Mouse (Mus musculus) thymus, postnatal 25 days (tissue): Measurements from ENCODE around the gene Lkaaear1.

ENCODE experiments used
- DNase-seq: peaks from one replicate; pipeline ENCODE4 v3.0.0; 2022

Gene Lkaaear1

DNA sequence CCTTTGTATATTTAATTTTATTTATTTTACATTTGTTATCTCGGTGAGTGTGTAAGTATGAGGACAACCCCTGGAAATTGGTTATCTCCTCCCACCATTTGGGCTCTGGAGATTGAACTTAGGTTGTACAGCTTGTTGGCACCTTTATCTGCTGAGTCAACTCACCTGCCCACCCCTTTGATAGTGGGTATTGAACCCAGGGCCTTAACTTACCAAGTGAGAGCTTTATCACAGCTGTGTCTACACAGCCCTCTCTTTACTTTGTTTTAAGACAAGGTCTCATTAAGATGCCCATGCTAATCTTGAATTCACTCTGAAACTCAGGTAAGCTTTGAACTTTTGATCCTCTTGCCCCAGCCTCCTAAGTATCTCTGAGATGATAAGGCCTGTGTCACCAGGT is 16.3 kb downstream of the Lkaaear1 start:
- DNase-seq: no peak

DNA sequence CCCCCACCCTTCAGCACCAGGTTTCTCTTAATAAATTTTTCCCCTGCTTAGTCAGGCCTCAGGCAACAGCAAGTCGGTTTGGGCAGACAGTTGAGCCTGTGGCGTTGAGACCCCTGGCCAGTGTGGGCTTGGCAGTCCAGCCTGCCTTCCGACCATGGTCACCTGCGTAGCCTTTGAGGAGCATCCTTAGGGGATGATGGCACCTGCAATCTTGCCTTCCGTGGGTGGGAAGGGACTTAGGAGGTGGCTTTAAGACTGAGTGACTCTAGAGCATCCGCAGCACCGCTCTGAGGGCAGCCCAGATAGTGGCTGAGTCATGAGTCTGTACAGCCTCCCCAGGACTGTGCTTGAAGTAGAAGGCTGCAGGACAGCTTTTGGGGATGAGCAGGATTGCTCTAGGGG is 17.5 kb downstream of the Lkaaear1 start:
- DNase-seq: no peak

DNA sequence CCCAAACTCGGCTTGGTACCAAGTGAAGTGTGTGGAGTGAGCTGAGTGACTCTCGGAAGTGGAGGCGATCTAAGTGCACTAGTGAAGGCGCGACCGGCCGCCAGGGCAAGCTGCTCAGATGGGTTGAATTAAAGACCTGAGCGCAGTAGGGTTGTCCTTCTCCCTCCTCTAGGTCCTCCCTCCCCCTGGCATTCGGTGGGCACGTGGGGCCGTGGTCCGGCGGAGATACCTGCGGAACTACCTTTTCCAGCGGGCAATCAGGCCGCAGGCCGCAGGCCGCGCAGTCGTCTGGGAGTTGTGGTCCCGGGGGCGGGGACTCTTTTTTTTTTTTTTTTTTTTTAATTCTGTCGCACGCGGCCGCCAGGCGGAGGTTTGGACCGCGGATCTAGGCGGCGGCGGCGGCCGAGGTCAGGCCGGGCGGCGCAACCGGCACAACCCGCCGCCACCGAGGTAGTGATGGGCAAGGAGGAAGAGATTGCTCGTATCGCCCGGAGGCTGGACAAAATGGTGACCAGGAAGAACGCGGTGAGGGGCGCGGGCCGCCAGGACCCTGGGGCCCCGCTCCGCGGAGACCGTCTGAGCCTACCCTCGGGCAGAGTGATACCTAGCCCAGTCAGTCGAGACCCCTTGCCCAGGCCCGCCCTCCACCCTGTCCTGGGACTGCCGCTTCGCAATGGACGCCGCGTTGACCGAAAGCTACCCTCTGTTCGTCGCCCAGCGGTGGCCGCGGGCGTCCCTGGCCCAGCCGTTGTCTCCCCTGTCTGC is 18.1 kb downstream of the Lkaaear1 start, which contains the start of gene Tcea2:
Tcea2 (plus strand) TSS at position 360 of the 765 bp plus-strand sequence.
- peak; percentile 70 for DNase-seq

DNA sequence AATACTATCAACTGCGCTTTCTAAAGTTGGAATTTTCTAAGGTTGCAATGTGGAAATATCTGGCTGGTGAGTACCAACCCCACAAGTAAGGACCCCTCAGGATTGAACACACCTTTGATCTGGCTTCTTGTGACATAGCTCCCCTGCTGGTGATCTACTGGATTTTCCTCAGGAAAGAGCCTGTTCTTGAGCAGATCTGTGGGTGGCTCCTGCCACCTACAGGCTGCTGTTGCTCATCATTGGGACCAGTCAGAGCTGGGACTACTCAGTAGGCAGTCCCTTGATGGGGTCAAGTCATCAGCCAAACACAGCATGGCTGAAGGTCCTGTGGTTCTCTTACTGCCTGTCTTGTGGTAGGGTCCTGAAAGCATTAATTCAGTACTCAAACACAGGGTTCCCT is 19.5 kb downstream of the Lkaaear1 start:
- DNase-seq: peak; percentile 81

DNA sequence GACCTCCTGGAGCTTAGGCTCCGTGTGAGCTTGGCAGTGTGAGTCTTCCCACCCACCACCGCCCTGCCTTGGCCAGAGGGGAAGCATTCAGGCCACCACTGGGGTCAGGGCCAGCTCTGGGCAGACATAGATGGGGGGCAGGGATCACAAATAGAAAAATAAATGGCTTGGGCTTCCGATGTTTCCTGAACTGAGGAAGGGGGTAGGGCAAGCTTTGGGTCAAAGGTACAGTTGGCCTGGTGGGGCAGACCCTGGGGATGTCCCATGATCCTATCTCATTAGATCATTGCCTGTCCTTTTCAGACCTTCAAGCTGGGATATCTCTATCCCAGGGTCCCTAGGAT is 20.5 kb downstream of the Lkaaear1 start:
- no peak for DNase-seq

DNA sequence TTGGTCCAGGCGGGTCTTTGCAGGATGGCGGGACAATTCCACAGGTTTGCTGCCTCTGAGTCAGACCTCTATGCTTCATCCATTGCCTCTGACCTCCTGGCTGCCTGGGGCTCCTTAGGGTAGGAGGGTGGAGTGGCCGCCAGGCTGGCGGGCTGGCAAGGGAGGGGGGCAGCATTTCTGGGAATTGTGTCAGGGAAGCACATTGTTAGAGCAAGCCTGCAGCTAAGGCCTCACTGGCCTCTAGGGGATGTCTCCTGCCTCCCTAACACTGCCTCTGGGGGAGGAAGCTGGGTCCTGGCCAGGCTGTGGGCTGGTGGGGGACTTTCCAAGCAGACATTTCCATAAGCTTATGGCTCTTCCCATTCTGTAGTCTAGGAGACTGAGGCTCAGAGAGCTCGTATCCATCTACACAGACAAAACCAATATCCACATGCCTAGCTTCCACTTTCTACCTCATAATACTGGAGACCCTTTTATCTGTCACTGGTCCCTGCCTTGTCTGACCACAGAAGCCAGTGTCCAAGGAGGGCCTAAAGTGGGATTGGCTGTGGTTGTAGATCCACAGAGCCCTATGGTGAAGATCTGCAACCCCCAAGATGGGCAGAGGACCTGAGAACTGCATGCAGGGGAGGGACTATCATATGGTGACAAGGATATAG is 21.0 kb downstream of the Lkaaear1 start:
- no peak for DNase-seq

DNA sequence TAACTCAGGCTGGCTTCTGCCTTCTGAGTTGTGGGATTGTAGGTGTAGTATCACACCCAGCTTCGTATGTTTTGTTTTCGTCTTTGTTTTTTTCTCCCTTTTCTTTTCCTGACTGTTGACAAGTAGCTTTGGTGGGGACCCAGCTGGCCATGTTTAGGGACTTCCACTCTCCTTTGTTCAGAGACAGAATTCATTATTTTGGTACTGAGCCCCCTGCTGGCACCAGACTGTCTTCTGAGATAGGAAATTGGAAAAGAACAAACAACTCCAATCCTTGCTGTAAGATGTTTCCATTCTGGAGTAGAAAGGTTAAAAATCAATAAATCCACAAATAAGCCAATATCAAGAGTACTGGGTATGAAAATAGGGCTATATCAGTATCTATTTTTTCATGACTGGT is 21.8 kb downstream of the Lkaaear1 start:
- DNase-seq: no peak

DNA sequence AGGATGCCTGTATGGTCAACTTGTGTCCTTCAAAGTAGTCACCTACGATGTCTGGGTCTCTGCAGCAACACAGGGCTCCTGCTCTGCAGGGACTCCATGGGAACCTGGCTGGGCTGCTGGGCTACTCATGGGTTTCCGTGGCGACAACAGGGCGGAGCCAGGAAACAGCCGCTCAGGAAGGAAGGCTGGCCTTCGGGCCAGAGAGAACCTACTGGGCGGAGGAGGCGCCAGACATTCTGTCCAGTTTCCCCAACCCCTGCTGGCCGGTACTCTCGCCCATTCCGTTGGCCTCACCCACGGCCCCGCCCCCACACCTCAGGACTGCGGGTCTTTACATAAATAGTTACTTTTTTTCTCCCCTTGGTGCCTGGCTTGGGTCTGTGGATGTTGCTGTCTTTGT is 22.8 kb downstream of the Lkaaear1 start:
- DNase-seq: no peak

DNA sequence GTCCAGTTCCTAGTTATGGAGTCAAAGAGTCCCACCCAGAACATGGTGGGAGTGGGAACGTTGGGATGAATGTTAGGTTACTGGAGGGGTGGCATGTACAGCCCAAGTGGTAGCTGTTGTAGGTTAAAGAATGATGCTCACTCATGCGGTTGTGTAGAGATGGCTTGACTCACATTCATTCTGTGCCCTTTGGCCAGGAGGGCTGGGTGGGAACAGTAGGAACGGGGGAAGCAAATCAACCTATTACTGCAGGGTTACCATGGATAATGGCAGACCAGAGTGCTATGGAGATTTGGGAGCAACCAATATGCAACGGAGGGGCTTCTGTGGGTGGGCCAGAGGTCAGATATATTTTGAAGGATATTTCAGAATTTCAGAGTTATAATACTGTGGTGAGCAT is 23.3 kb downstream of the Lkaaear1 start:
- DNase-seq: no peak

DNA sequence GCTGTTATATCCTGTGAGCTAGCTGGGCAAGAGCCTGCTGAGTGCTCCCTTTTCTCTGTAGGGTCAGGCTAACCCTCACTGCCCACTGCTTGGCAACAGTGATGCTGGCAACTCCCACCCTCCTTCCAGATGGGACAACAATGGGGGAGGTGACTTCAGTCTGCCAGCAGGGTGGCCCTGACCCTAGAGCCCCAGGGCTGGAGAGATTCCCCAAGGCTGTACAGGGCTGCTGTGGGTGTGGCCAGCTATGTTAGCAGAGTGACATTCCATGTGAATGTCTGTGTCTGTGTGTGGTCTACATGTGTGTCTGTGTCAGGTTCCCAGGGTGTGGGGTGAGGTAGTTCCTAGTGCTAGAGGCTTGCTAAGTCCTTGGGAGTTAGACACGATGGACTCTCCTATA is 24.7 kb downstream of the Lkaaear1 start:
- DNase-seq: no peak

DNA sequence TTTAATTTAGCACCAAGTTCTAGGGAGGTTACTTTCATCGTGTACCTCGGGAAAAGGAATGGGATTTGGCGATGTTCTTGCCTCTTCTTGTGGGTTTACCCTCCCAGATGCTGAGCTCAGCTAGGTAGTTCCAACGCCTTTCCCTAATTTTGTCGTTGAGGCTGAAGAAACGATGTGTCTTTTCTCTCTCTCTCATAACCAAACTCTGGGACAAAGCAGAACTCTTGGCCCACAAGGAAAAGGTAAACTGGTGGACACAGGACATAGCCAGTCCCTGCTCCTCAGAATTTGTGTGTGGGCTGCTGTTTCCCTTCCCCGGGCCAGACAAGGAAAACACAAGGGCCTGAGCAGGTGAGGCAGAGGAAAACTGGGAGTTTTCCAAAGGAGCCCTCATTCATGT is 26.3 kb downstream of the Lkaaear1 start:
- no peak for DNase-seq

DNA sequence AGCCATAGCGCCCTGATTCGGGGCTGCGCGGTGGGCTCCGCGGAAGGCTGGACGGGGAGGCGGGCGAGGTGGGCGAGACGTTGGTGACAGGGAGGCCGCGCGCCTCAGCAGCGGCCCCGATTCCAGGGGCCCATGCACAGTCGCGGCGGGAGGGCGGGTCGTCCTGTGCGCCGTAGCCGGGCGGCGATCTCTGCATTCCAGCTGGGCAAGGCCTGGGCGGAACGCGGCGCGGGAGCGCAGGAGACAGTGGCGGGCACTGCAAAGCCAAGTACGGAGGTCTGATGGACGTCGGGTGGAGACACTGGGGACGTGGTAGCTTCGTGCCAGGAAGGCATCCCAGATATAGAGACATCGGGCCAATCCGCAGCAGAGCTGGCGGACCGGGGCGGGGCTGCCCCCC is 26.9 kb downstream of the Lkaaear1 start, which contains the start of gene Sox18:
Sox18 (minus strand) TSS at position 315 of the 400 bp plus-strand sequence.
- DNase-seq: no peak

DNA sequence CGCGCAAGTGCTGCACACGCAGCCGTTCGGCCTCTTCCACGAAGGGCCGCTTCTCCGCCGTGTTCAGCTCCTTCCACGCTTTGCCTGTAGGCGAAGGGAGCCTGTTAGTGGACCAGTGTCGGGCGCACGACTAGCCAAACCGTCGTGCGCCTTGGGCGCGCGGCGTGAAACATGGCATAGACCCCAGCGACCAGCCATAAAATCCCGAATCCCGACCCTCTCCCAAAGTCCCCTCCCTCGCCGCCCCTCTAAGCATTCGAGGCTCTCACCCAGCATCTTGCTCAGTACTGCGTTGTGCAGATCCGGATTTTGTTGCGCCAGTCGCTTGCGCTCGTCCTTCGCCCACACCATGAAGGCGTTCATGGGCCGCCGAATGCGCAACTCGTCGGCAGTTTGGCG is 27.3 kb downstream of the Lkaaear1 start:
- DNase-seq: no peak

DNA sequence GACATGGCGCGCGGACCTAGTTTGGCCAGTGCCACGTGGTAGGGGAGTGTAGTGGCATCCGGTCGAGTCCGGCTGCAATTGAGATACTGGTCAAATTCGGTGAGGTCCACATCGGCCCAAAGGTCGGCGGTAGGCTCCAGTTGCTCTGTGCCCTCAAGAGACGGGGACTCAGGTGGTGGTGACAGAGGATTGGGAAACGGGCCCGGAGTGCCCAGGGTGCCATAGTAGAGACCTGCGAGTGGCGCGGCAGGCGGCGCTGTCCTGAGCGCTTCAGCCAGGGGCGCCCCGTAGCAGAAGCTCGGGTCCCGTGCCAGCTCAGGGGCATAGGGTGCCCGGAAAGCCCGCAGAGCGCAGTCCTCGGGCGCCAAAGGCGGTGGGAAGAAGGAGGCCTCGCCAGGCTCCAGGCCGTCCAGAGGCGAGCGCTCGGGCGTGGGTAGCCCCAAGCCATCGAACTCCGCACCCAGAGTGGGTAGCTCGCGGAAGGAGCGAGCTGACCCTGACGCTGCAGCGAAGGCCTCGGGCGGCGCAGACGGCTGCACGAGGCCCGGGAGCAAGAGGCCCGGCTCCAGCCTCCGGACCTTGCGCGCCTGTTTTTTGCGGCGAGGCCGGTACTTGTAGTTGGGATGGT is 27.8 kb downstream of the Lkaaear1 start:
- no peak for DNase-seq

DNA sequence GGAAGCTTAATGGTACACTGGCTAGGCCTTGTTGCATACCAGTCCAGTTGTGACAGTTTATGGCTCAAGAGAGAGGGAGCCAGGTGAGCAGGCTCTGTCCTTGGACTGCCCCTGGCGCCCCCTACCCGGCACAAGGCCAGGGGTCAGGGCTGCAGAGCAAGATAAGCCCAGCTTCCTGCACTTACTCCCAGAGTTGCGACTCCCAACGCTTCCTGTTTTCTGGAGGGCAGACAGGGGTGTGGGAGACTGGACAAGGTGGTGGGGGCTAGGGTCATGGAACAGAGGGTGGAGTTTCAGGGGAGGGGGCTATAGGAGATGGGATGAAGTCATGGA is 35.0 kb downstream of the Lkaaear1 start:
- no peak for DNase-seq

DNA sequence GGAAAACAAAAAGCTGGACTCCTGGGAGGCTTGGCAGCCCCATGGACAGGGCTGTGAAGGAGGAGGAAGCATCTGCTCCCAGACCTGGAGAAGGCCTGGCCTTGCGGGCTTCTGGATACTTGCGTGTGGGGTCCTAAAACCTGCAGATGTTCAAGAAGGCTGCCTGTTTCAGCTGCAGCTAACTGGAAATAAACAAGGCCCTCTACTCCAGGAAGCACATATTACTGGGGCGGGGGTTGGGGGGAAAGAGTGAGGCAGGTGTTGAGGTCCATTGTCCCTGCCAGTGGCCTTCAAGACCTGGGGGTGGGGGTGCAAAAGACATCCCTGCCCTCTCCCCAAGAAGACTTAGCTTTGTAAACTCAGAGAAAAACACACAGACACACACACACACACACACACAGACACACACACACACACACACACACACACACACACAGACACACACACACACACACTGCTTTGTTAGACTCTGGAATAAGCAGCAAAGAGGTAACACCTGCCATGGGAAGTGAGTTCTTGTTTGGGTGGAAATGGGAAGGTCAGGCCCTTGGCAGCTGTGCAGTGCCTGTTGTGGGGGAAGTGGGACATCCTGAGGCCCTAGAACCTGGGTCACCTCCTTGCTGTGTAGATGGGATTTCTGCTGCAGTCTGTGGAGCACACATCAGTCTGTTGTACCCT is 35.5 kb downstream of the Lkaaear1 start:
- DNase-seq: no peak

DNA sequence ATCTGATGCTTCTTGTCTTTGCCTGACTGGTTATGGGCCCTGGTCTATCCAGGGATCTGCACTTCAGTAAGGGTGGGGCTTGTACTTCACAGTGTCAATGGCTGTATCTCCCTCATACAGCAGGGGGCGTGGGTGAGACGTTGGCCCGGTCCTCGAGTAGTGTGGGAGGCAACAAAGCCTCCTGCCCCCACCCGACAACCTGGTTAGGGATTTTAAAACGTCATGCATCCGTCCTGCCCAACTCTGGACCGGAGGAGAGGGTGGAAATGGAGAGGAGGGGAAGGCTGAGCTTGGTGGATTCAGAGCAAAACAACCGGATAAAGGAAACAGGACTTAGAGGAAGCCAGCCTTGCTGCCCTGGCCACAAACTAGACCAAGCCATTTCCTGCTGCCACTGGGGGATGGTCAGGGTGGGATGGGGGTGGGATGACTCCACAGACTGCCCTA is 38.6 kb downstream of the Lkaaear1 start:
- DNase-seq: peak; percentile 79

DNA sequence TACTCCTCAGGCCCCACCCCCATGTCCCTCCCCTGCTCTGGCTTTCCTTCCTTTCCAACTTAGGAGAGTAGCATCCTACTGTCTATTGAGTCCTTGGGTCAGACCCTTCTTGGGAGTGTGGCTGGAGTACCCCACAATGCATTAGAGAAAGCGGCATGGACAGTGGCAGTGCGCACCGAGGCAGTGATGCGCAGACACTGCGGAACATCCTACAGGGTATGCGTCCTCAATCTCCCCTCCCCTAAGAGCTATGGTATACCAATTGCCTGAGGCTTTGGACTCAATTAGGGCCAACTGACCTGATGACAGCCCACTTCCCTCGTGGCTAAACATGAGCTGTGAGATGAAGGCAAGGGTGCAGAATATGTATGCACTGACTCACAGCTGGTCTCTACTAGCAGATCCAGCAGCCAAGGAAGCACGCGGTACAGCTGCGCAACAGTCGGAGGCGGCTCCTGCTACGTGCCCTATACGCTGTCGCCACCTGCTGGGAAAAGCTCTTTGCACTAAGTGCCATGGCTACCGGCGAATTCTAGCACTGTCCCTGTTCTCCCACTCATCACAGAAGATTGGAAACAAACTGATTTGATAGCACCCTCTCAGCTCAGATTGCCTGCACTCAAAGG is 39.2 kb downstream of the Lkaaear1 start:
- DNase-seq: peak; percentile 61

DNA sequence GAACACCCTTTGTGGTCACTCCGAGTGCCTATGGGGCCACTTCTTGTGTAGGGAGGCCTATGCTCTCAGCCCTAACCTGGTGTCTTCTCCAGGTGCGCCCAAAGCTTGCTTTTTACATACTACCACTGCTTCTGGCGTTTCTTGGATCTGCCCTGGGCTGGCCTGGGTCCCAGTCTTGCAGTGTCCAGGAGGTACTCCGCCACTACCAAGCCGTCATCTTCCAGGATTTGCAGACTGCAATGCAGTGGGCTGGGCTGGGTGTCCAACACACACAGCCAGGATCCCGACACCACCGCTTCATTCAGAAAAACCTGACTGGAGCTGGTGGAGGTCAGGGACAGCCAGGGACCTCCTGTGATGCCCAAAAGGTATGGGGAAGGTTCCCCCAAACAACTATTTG is 39.7 kb downstream of the Lkaaear1 start:
- no peak for DNase-seq

DNA sequence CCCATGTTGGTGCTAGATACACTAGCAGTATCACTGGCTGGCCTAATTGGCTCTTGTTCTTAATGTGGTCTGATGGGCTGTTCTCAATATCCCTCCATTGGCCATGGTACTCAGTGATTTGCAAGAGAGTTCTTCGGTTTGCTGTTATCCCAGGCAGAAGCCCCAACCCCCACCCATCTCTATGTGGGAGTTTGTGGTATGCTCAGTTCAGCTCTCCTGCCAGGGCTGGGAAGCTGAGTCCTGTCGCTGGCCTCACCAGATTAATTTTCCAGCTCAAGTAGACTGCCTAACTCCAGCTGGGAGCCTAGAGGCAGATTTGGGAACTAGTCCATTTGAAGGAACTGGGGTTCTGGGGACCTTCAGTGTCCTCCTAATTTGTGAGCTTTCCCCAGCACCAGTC is 40.8 kb downstream of the Lkaaear1 start:
- DNase-seq: no peak

DNA sequence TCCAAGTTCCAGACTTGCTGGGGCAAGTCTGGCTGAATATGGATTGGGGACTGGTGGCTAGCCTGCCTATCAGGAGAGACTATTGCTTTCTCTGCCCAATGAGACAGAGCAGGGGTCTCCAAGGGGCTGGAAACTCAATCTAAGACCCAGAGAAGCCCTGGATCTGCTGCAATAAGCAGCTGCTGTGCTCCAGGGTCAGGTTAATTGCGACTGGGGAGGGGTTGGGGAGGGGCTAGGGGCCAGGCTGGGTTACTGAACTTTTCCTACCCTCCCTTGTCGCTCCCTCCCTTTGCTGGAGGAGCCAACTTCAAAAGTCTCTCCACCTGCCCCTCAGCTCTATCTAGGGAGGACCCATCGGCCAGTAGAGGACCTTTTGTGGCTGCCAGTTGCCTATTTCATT is 41.5 kb downstream of the Lkaaear1 start, which contains the start of gene Gm29797:
Gm29797 (plus strand) TSS at position 301 of the 400 bp plus-strand sequence.
- no peak for DNase-seq

DNA sequence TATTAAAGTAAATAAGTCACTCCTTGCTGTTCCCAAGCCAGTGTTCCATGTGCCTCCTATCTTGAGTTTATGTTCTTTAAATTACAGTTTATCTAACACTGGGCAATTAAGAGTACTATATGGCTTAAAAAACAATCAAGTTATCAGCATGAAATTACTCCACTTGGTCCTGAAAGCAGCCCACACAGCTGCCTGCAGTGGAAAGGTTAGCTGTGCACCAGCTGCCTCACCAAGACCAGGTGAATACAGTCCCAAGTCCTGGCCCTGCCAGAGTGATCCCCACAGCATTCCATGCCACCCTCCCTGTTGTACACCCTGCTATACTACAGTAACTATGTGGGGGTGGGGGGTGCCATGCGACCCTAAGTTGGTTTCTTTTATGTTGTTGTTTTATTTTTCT is 44.7 kb downstream of the Lkaaear1 start:
- no peak for DNase-seq

DNA sequence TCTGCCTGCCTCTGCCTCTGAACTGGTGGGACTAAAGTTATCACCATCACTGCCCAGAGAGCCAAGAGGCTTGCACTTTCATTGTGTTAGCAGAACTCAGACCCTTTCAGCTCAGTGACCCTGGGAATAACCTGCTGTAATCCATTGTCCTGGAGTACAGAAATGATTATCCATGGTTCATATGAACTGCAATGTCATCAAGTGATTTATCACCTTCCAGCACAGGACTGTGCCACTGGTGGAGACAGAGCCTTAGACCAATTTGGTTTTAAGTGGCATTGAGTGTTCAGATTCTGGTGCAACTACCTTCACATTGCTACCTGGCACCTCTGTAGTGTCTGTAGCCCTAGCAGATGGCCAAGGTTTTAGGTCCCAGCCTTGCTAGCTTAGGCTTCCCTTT is 45.2 kb downstream of the Lkaaear1 start:
- no peak for DNase-seq
